Mouse (Mus musculus) thymus, postnatal 4 days (tissue): ENCODE data around the gene Pde6d.
"Not testable (repeated sequence)": the region's sequence is repeated elsewhere in the genome, so short reads cannot be mapped to it uniquely, and the experiment has no call there.

Experiments used
- DNase-seq: peaks from one replicate; pipeline ENCODE4 v3.0.0; 2021

The Pde6d gene

GRCm38 (mm10) chr1:86524619-86525498 lies 57.6 kb downstream of the Pde6d start:
- peak; percentile 99 for DNase-seq

GRCm38 (mm10) chr1:86523776-86524618 lies 58.4 kb downstream of the Pde6d start:
- DNase-seq: peak; percentile 46

- DNase-seq: peak; percentile 64
Measured at GRCm38 (mm10) chr1:86522286-86522871, 60.0 kb downstream of the Pde6d start.

- peak; percentile 73 for DNase-seq
Measured at GRCm38 (mm10) chr1:86520361-86520760, 62.1 kb downstream of the Pde6d start.

- DNase-seq: no peak
Measured at GRCm38 (mm10) chr1:86517076-86517475, 65.4 kb downstream of the Pde6d start.

- no peak for DNase-seq
Measured at GRCm38 (mm10) chr1:86515715-86516410, 66.6 kb downstream of the Pde6d start.

- DNase-seq: not testable (repeated sequence)
Measured at GRCm38 (mm10) chr1:86513031-86513430, 69.4 kb downstream of the Pde6d start.

- DNase-seq: no peak
Measured at GRCm38 (mm10) chr1:86512154-86512720, 70.2 kb downstream of the Pde6d start.

- peak; percentile 28 for DNase-seq
Measured at GRCm38 (mm10) chr1:86510676-86511441, 71.6 kb downstream of the Pde6d start.

GRCm38 (mm10) chr1:86510266-86510665 lies 72.2 kb downstream of the Pde6d start:
- DNase-seq: no peak

- peak; percentile 99 for DNase-seq
Measured at GRCm38 (mm10) chr1:86509410-86509809, 73.0 kb downstream of the Pde6d start.

GRCm38 (mm10) chr1:86507866-86508265 lies 74.6 kb downstream of the Pde6d start:
- DNase-seq: peak; percentile 23

GRCm38 (mm10) chr1:86506420-86506819 lies 76.0 kb downstream of the Pde6d start:
- no peak for DNase-seq

GRCm38 (mm10) chr1:86505461-86505860 lies 77.0 kb downstream of the Pde6d start:
- DNase-seq: no peak

GRCm38 (mm10) chr1:86504697-86505421 lies 77.6 kb downstream of the Pde6d start:
- DNase-seq: peak; percentile 47

GRCm38 (mm10) chr1:86503906-86504696 lies 78.3 kb downstream of the Pde6d start:
- peak; percentile 95 for DNase-seq

GRCm38 (mm10) chr1:86503165-86503747 lies 79.2 kb downstream of the Pde6d start:
- peak; percentile 82 for DNase-seq

GRCm38 (mm10) chr1:86502221-86503048 lies 80.0 kb downstream of the Pde6d start:
- DNase-seq: peak; percentile 55

- DNase-seq: peak; percentile 96
Measured at GRCm38 (mm10) chr1:86501559-86501958, 80.9 kb downstream of the Pde6d start.
